Mouse (Mus musculus) thymus, adult 2 months (tissue): ENCODE data around the gene Izumo4.

Experiments
- CTCF ChIP-seq: fragments of 200-500 bp; IDR thresholded peaks from 2 replicates; pipeline ENCODE4 v1.5.1; 2012; ENCODE audit warnings: mild to moderate bottlenecking, control low read depth, low read length, moderate library complexity, borderline replicate concordance; ENCODE audit not compliant: control insufficient read depth, poor library complexity, insufficient read depth; ENCODE audit errors: extremely low read depth
- POLR2A ChIP-seq: fragments of 200-500 bp; IDR thresholded peaks from 2 replicates; pipeline ENCODE4 v1.6.1; 2012; ENCODE audit warnings: mild to moderate bottlenecking, low read length, control low read depth, moderate library complexity; ENCODE audit not compliant: control insufficient read depth, poor library complexity, insufficient read depth; ENCODE audit errors: extremely low read depth

GRCm38 (mm10) chr10:80732611-80733101 is 30.7 kb downstream of the Izumo4 start:
- no peak for TF ChIP-seq CTCF
- TF ChIP-seq POLR2A, result no peak
